Mouse (Mus musculus) thymus, adult 2 months (tissue): ENCODE data around the gene Ern2. TPM values are rescaled to one million over a fixed set of nuclear protein-coding genes. Genes with fewer than 3 reads are reported as not detected.

Experiments used
- DNase-seq: peaks from one replicate; pipeline ENCODE4 v3.0.0; 2021
- H3K27ac ChIP-seq: fragments of 200-500 bp; 2 replicates; pipeline ENCODE4 v1.5.1; 2012; ENCODE audit warnings: low read length, control low read depth; ENCODE audit not compliant: control insufficient read depth, insufficient read depth
- H3K27me3 ChIP-seq: fragments of 200-500 bp; 2 replicates; pipeline ENCODE4 v1.6.1; 2012; ENCODE audit warnings: mild to moderate bottlenecking, low read length, moderate library complexity, mixed read lengths; ENCODE audit not compliant: control insufficient read depth, insufficient read depth
- H3K36me3 ChIP-seq: fragments of 200-500 bp; 2 replicates; pipeline ENCODE4 v1.6.1; 2012; ENCODE audit warnings: mild to moderate bottlenecking, low read length, moderate library complexity; ENCODE audit not compliant: control insufficient read depth, insufficient read depth
- H3K4me1 ChIP-seq: fragments of 200-500 bp; replicated peaks from 2 replicates; pipeline ENCODE4 v1.6.1; 2012; ENCODE audit warnings: low read length; ENCODE audit not compliant: control insufficient read depth, insufficient read depth
- H3K4me3 ChIP-seq: fragments of 200-500 bp; 2 replicates; pipeline ENCODE4 v1.5.1; 2012; ENCODE audit warnings: mild to moderate bottlenecking, low read length, control low read depth, moderate library complexity; ENCODE audit not compliant: control insufficient read depth, insufficient read depth
- CTCF ChIP-seq: fragments of 200-500 bp; IDR thresholded peaks from 2 replicates; pipeline ENCODE4 v1.5.1; 2012; ENCODE audit warnings: mild to moderate bottlenecking, control low read depth, low read length, moderate library complexity, borderline replicate concordance; ENCODE audit not compliant: control insufficient read depth, poor library complexity, insufficient read depth; ENCODE audit errors: extremely low read depth
- POLR2A ChIP-seq: fragments of 200-500 bp; IDR thresholded peaks from 2 replicates; pipeline ENCODE4 v1.6.1; 2012; ENCODE audit warnings: mild to moderate bottlenecking, low read length, control low read depth, moderate library complexity; ENCODE audit not compliant: control insufficient read depth, poor library complexity, insufficient read depth; ENCODE audit errors: extremely low read depth
- WGBS: fragments of 180-500 bp; shearing (Covaris S2); methylation state at CpG from one replicate; pipeline ENCODE4 v1.1.7; 2018; 5-methylcytosine and 5-hydroxymethylcytosine counted together
- polyA plus RNA-seq: library from polyadenylated mRNA; depleted of rRNA; stranded (reverse); fragments of >200 nt; gene quantifications from 2 replicates; pipeline ENCODE4 v1.2.3, GENCODE M21; 2012; rRNA removed

The Ern2 gene
- polyA plus RNA-seq, 1 experiment: 0.11 TPM

GRCm38 (mm10) chr7:122126946-122127345 is 59.1 kb downstream of the Ern2 start:
- H3K27me3 ChIP-seq: no peaks in the 10 kb centered on the region
- H3K36me3 ChIP-seq: peaks cover 19% of the 10 kb centered on the region
- WGBS: 97% methylated on average over 11 of the region's 11 CpGs
- DNase-seq: no peak
- no peaks in the 10 kb centered on the region for H3K4me1 ChIP-seq
- H3K27ac ChIP-seq: no peak overlapping the region
- TF ChIP-seq CTCF (no peak), POLR2A (no peak)
- H3K4me3 ChIP-seq: no peak overlapping the region

- H3K27me3 ChIP-seq: no peaks in the 10 kb centered on the region
- H3K36me3 ChIP-seq: peaks cover 23% of the 10 kb centered on the region
- DNase-seq: no peak
- WGBS: 91% methylated on average over 8 of the region's 8 CpGs
- H3K4me3 ChIP-seq: no peak overlapping the region
- TF ChIP-seq CTCF (no peak), POLR2A (no peak)
- no peaks in the 10 kb centered on the region for H3K4me1 ChIP-seq
- no peak overlapping the region for H3K27ac ChIP-seq
Measured at GRCm38 (mm10) chr7:122125636-122126035, 60.4 kb downstream of the Ern2 start.

GRCm38 (mm10) chr7:122123518-122123917 is 62.5 kb downstream of the Ern2 start:
- TF ChIP-seq POLR2A (no peak), CTCF (no peak)
- 96% methylated on average over 4 of the region's 4 CpGs for WGBS
- Histone ChIP-seq H3K4me1 (no peaks in the 10 kb centered on the region), H3K4me3 (no peak overlapping the region), H3K27me3 (no peaks in the 10 kb centered on the region), H3K36me3 (peaks cover 32% of the 10 kb centered on the region), H3K27ac (no peak overlapping the region)
- DNase-seq: no peak

Other genes with a start within 250 kb of the Ern2 start
- 14.1 and 15.2 TPM in 2 replicates for gene Cog7, start 204.5 kb downstream of the Ern2 start, polyA plus RNA-seq
- gene Gga2, start 165.0 kb downstream of the Ern2 start, polyA plus RNA-seq: 35.4 and 51.1 TPM in 2 replicates
- gene Ubfd1, start 119.0 kb downstream of the Ern2 start, polyA plus RNA-seq: 34.3 and 35.1 TPM in 2 replicates
- 9.6 and 10.5 TPM in 2 replicates for gene Ears2, start 118.9 kb downstream of the Ern2 start, polyA plus RNA-seq
- 361 and 467 TPM in 2 replicates for gene Ndufab1, start 84.3 kb downstream of the Ern2 start, polyA plus RNA-seq
- gene Palb2, start 53.2 kb downstream of the Ern2 start, polyA plus RNA-seq: 5.9 and 6.1 TPM in 2 replicates
- gene Dctn5, start 53.2 kb downstream of the Ern2 start, polyA plus RNA-seq: 99.5 and 130 TPM in 2 replicates
- gene Plk1, start 26.8 kb downstream of the Ern2 start, polyA plus RNA-seq: 71.8 and 93.5 TPM in 2 replicates
- gene Chp2, start 33.3 kb upstream of the Ern2 start, polyA plus RNA-seq: 5.5 and 5.7 TPM in 2 replicates
- 242 and 247 TPM in 2 replicates for gene Prkcb, start 102.5 kb upstream of the Ern2 start, polyA plus RNA-seq